Mouse (Mus musculus) activated CD4-positive, CD25-positive, alpha-beta regulatory T cell, adult 4 months (primary cell): ENCODE measurements around the gene Akr1c18. TPM values are rescaled to one million over a fixed set of nuclear protein-coding genes. Genes with fewer than 3 reads are reported as not detected.

ENCODE experiments used
- ATAC-seq: one replicate; pipeline ENCODE4 v1.8.0; 2017
- polyA plus RNA-seq, 2 experiments: library from polyadenylated mRNA; unstranded; fragments of 100-300 nt; shearing (Covaris generic); gene quantifications; one replicate each; pipeline ENCODE4 v1.2.1; 2017

The Akr1c18 gene
- polyA plus RNA-seq, 2 experiments from 2014 or later: 0.28 TPM; not detected in 1

- no peak for ATAC-seq
Observed at GRCm38 (mm10) chr13:4101691-4102090, 48.8 kb downstream of the Akr1c18 start.

Other genes starting within 250 kb of the Akr1c18 start
- gene Net1, start 232.4 kb downstream of the Akr1c18 start, polyA plus RNA-seq: 10 to 100 TPM; 25.3 to 27.0 TPM
- under 1 TPM in 1 of 2 experiments, not detected in 1; 0.33 TPM for gene Tubal3, start 232.4 kb downstream of the Akr1c18 start, polyA plus RNA-seq
- not detected for gene Ucn3, start 205.3 kb downstream of the Akr1c18 start, polyA plus RNA-seq
- gene Akr1c14, start 101.6 kb downstream of the Akr1c18 start, polyA plus RNA-seq: not detected
- 10 to 100 TPM; 33.0 to 34.7 TPM for gene Akr1c13, start 40.5 kb upstream of the Akr1c18 start, polyA plus RNA-seq
- gene Akr1c19, start 78.0 kb upstream of the Akr1c18 start, polyA plus RNA-seq: not detected
- 1 to 10 TPM in 1 of 2 experiments, under 1 TPM in 1; 0.87 to 4.1 TPM for gene Akr1c12, start 128.8 kb upstream of the Akr1c18 start, polyA plus RNA-seq